Mouse (Mus musculus): ENCODE data around the gene Trmt112. TPM values are rescaled to one million over a fixed set of nuclear protein-coding genes. Genes with fewer than 3 reads are reported as not detected.

Gene Trmt112
- total RNA-seq, 4 experiments from 2014 or later: 35.0 to 55.2 (median 44.9) TPM

GRCm38 (mm10) chr19:6907811-6908540 is 1.5 kb upstream of the Trmt112 start:
- DNase-seq (ENCODE audit: low spot score in 2 of 2): no peak

DNA sequence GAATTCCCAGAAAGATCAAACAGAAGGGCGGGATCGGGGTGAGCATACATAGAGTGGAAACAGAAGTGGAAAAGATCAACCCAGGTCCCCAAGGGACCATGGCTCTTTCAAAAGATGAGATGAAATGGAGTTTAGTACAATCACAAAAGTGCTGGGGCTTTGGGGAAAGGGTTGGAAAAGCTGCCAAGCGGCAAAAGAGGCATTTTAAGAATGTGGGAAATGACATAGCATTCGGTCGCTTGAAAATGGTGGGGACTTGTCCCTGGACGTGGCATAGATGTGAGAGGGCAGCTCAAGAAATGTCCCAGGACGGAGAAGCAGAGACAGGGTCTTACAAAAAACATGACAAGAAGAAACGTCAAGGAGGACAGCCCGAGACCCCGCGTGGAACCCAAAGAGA is 477 bp upstream of the Trmt112 start:
- DNase-seq (ENCODE audit: low spot score in 2 of 2): no peak

DNA sequence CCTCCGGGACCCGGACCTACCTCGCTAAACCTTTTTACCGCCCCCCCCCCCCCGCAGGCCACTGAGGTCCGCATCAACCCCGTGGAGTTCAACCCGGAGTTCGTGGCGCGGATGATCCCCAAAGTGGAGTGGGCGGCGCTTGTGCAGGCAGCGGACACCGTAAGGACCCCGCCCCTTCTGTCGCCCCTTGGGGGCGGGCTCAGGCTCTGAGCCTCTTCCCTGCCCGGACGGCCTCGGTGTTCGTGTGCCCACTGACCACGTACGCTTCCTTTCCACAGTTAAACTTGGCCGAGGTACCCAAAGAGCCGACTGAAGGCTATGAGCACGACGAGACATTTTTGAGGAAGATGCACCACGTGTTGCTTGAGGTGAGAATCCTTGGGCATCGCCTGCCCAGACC is 808 bp downstream of the Trmt112 start:
- DNase-seq (ENCODE audit: low spot score in 2 of 2): peak in 1 of 2 experiments; percentile 64

DNA sequence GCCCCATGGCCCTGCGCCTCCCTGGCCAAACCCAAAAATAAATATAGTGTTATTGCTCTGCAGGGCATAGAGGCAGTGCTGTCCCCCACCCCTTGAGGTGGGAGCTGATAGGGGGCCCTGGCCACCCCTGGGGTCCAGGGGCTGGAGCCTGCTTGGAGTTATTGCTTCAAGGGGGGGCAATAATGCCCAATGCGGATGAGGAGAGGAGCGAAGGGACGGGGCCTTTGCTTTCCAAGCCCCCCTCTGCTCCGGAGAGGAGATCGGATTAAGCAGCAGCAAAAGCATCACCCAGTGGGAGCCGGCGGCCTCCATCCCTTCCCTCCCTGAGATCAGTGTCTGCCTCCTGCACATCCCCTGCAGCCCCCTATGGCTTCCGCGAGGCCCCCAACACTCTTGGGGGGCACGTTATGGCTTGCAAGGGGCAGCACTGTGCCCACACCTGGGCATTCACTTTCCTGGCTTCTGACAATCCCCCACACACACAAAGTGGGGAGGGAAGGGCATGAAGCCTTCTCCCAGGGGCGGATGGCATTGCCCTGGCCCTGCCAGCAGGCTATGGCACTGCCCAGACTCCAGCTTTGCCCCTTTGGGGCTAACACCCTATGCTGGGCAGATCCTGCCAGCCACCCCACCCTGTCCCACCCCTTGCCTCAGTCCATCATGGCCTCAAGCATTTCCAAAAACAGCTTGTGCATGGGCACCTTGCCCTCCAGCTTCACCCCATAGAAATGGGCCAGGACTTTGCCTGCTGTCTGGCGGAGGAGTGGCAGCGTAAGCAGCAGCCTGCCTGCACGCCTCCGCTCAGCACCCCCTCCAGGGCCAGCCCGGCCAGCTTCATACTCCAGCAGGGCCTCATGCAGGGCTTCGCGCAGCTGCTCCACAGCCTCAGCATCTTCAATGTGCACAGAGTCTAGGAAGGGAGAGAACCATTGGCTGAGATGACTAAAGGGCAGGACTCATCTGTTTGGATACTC is 1.9 kb downstream of the Trmt112 start:
- no peak for DNase-seq (ENCODE audit: low spot score in 2 of 2)

GRCm38 (mm10) chr19:6912205-6912970 is 2.9 kb downstream of the Trmt112 start:
- no peak for DNase-seq (ENCODE audit: low spot score in 2 of 2)

DNA sequence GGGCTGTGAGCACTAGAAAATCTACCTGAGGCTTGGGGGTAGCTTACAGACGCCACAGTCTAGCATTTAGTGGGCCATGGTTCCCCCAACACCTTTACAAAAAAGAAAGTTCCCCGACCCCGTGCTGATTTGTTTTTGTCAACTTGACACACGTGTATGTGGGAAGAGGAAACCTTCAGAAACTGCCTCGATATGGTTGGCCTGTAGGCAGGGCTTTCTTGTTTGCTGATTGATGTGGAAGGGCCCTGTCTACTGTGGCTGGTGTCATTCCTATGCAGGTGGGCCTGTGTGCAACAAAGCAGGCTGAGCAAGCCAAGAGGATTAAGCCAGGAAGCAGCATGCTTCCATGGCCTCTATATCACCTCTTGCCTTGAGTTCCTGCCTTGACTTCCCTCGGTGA is 3.5 kb downstream of the Trmt112 start:
- no peak for DNase-seq (ENCODE audit: low spot score in 2 of 2)

- DNase-seq (ENCODE audit: low spot score in 2 of 2): no peak
Measured at GRCm38 (mm10) chr19:6913991-6914390, 4.5 kb downstream of the Trmt112 start.

DNA sequence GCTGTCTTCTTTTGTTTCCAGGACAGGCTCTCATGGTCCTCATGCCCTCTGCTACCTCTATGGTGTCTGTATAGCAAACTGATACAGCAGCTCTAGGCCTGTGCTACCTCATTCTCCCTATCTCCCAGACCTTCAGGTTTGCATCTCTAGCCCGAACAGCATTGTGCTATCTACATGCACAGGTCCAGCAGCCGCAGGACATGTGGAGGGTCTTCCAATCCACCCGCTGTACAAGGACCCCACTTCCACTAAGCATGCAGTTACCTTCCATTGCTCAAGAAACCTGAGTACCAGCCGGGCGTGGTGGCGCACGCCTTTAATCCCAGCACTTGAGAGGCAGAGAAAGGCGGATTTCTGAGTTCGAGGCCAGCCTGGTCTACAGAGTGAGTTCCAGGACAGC is 5.0 kb downstream of the Trmt112 start:
- no peak for DNase-seq (ENCODE audit: low spot score in 2 of 2)

- DNase-seq (ENCODE audit: low spot score in 2 of 2): no peak
Measured at GRCm38 (mm10) chr19:6915276-6915675, 5.8 kb downstream of the Trmt112 start.

- no peak for DNase-seq (ENCODE audit: low spot score in 2 of 2)
Measured at GRCm38 (mm10) chr19:6916496-6916895, 7.0 kb downstream of the Trmt112 start.

- DNase-seq (ENCODE audit: low spot score in 2 of 2): no peak
Measured at GRCm38 (mm10) chr19:6918321-6918720, 8.8 kb downstream of the Trmt112 start.

GRCm38 (mm10) chr19:6919431-6919830 is 9.9 kb downstream of the Trmt112 start:
- DNase-seq (ENCODE audit: low spot score in 2 of 2): no peak

- DNase-seq (ENCODE audit: low spot score in 2 of 2): peak in 1 of 2 experiments; percentile 53
Measured at GRCm38 (mm10) chr19:6919876-6920740, 10.6 kb downstream of the Trmt112 start.

GRCm38 (mm10) chr19:6920741-6921636 is 11.5 kb downstream of the Trmt112 start:
- peak in 1 of 2 experiments; percentile 63 for DNase-seq (ENCODE audit: low spot score in 2 of 2)

DNA sequence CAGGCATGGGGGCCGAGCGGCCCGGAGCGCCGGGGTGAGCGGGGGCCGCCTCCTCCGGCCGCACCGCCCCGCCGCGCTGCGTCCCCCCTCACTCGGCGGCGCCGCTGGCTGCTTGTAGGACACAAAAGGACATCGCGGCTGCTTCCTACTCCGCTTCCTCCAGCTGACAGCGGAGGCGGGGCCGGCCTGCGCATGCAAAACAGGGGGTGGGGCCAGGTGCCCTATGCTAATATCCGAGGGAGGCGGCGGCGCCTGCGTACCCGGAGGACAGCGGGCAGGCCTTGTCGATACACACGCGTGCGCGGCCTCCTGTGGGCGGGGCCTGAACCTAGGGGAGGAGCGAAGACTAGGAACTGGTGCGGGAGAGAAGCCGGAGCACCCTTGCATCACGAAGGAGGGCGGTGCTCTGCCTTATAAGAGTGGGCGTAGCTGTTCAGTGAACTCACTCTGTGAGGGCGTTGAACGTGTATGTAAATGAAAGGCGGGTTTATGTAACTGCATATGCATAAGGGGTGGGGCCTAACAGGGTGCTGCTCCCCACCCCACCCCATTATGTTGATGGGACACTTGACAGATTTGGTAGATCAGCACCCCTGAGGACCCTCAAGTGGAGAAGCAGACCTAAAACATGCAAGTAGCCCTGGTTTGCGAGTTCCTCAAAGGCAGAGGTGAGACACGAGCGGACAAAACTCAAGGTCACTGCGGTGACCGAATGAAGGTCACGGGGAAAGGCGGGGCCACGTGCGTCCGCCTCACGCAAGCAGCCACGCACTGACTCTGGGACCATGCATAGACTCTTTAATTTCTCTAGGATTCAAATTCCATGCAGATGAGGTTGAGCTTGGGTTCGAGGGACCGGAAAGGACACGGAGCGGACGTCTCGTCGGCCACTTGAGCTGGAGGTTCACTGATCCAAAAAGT is 12.4 kb downstream of the Trmt112 start, which contains the start of gene Esrra:
Esrra (minus strand) TSS at position 167 of the 921 bp plus-strand sequence.
- DNase-seq (ENCODE audit: low spot score in 2 of 2): peak; percentile 98 to 100

DNA sequence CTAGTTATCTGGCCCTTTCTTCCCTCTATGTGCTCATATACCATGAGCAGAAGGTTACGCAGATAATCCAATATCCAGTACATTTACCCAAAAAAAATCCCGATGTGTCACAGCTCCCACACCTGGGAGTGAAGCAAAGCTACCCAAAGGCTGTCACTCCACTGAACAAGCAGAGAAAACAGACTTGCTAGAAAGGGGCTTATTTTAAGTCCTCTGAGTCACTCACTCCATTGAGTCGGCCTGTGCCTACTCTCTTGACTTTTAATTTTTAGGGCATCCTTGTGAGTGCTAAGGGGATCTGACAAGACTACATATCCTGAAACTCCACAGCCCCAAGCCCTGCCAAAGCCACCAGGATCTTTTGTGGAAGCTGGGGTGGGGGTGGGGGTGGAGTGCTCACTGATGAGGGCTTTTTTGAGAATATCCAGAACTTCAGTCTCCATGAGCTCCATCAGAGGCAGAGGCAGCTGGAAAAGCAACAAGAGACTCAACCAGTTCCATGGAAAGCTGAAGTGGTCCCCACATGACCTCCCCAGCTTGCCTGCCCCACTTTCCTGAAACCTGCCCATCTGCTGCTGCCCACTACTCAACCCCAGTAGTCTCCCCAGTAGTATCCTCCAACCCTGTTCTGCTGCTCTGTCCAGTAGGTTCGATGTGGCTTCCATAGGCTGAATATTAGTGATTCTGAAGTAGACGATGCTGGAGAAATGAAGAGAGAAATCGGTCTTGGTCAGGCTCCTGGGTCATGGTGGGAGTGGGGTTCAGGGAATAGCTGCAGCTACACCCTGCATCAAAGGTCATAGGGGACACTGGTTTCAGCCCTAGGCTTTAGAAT is 13.6 kb downstream of the Trmt112 start:
- no peak for DNase-seq (ENCODE audit: low spot score in 2 of 2)
